Mouse (Mus musculus) lung, postnatal 36 days (tissue): ENCODE measurements at regions not wholly inside any gene's neighbourhood (a gene's known extent, or its start where the extent isn't known, plus 50 kb on each side); places are given as distances from the start of the nearest gene placed in this dataset.

Experiments used
- DNase-seq: peaks from one replicate; pipeline ENCODE4 v3.0.0; 2022; ENCODE audit warnings: mixed read lengths

- DNase-seq: no peak
Measured at GRCm38 (mm10) chr3:83556788-83557515, 209.2 kb upstream of the Sfrp2 start.

GRCm38 (mm10) chr3:83562026-83562425 lies 204.1 kb upstream of the Sfrp2 start:
- no peak for DNase-seq

DNA sequence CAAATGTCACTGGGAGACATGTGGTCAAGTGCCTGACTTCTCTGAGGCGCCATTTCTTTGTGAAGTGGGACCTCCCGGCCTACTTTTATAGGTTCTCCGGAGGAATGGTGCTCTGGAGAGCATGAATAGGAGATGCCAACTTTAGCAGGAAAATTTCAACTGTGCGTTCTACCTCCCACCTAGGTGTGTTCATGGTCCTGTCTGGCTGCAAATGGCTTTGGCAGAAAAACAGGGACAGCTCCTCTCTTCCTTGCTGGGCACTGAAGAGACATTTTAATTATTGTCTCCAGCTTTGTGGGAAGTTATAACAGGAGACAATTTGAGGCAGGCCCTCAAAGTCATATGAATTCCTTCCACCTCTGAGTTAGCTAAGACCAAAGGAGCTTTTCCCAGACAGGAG lies 190.6 kb upstream of the Sfrp2 start:
- DNase-seq: no peak

DNA sequence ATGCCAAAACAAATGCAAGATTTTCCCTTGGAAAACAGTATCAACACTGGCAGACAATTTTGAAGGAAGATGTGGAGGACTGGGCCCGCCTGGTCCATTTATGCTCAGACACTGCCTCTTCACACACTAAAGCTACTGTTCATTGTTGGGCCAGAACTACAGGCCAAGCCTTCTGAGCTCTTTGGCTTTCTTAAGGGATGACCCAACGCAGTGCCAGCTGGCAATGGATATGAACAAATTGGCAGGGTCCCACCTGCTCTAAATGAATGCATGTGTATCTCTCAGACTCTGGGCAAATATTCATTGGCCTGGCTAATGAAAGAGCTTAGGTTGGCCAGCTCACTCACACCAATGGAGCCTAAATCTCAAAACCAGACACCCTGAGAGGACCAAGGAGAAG lies 190.0 kb upstream of the Sfrp2 start:
- DNase-seq: no peak

- no peak for DNase-seq
Measured at GRCm38 (mm10) chr3:83580766-83581165, 185.4 kb upstream of the Sfrp2 start.

GRCm38 (mm10) chr3:83582256-83582655 lies 183.9 kb upstream of the Sfrp2 start:
- no peak for DNase-seq

DNA sequence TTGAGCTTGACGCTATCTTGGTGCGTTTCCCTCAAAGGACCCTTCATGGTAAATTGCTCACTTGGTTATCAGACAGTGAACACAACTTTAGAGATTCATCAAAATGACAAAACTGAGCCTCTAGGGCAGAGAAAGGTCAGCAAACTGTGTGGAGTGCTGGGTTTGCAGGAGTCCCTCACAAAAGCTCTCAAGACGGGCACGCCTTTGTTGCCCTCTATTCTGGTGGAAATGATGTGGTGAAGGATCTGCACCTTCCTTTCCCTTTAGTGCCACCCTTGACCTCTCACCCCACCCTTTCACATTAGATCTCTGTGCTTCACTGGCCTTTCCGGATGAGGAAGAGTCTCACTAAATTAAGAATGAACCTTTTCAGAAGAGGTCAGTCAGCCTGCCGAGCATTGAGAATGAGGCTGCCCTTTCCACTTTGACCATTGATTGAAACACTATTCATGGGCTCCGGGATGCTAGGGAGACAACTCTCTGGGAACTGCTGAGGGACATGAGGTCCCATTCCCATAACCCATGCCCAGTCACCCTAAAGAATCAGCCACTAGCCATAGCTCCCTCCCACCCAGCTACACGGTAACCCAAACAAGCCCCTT lies 182.9 kb upstream of the Sfrp2 start:
- DNase-seq: no peak

- no peak for DNase-seq
Measured at GRCm38 (mm10) chr3:83586086-83586485, 180.0 kb upstream of the Sfrp2 start.

- DNase-seq: no peak
Measured at GRCm38 (mm10) chr3:83586551-83586950, 179.6 kb upstream of the Sfrp2 start.

DNA sequence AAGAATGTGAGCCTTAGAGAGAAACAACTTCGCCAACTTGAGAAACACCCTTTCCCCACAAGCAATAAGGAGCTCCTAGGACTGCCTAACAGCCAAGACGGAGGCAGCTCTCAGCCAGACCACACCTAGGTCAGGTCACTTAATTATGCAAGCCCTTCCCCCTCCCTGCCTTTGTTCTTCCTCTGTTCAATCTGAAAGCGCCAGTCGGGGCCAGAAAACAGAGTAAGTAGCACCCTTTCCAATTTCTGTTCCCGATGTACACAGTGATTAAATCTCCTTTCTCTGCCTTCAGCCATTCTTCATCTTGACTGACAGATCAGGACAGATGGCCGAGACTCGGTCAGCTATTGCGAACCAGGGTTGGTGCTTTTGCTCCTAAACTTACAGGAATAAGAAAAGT lies 177.0 kb upstream of the Sfrp2 start:
- no peak for DNase-seq

- DNase-seq: no peak
Measured at GRCm38 (mm10) chr3:83591206-83591605, 174.9 kb upstream of the Sfrp2 start.

DNA sequence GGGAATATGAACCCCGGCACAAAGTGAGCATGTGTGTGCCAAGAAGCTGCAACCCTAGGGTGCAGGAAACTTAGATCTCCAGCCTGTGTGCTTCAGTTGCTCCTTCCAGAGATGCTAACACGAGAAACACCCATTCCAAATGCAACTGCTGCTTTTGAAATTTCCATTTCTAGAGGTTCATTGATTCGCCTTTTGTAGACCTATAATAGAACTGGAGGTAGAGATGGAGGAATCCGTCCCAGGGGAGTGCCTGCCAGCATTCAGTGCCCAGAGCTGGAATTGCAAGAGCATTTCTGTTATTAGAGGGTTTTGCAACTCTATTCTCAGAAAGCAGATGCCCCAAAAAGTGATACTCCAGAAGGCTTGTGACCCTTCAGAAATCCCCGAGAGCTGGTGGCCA lies 172.8 kb upstream of the Sfrp2 start:
- no peak for DNase-seq

DNA sequence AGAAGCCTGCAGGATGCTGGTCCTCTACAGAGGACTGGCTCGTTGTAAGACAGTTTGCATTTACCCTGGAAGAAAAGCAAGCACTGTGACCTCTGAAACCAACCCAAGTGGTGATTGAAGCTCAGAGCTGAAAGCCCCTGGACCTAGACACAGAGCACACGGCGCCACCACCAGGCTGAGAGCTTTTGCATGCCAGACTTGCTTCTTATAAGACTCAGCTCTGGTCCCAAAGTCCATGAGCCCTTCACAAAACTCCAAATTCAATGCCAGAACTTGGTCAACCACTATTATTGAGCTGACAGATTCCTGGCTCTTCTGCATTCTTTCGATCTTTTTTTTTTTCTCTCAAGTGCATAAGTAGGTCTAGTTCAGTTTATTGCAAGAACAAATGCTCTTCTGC lies 164.6 kb upstream of the Sfrp2 start:
- DNase-seq: peak; percentile 7

DNA sequence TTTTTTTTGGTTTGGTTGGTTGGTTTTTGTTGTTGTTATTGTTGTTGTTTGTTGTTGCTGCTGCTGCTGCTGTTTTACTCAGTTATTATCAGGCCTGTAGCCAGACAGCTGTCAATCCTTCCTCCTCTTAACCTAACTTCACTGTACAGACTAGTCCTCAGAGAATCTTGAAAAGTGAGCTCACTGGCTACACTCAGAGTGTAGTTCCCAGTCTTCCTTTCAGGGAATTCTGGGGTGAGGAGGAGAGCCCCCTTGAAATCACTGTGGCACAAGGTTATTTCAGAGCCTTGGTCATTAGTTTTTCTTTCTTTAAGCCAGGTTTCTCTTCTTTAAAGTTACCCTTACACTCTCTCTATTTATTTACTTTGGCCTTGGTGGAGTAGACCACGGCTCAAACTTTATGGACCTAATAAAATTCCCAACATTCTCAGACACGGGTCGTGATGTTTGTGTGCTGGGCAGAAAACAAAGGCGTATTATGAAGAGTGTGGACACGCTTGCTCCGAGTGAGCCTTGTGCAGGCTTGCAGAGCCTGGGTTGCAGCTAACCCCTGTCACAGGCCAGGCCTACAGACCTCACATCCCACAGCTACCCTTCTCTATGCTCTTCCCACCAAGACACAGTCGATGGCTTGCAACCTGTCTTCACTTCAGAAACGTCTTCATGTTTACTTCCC lies 156.9 kb upstream of the Sfrp2 start:
- no peak for DNase-seq

- DNase-seq: no peak
Measured at GRCm38 (mm10) chr3:83620435-83620834, 145.7 kb upstream of the Sfrp2 start.

DNA sequence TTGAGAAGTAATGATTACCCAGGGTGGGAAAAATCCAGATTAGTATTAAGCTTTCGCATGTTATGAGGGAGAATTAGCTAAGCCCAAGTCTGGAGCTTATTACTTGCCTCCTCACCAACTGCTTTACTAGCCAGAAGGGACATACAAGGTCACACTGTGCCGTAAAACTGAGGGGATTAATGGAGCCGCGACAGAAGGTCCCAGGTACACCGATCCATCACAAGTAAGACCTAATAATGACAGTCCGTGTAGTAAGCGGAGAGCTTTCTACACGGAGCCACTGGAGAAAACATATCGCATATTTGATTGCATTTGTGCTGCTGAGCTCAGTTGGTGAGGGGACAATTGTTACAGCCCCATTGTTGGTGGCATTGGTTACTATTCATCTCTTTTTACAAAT lies 133.1 kb upstream of the Sfrp2 start:
- DNase-seq: no peak

DNA sequence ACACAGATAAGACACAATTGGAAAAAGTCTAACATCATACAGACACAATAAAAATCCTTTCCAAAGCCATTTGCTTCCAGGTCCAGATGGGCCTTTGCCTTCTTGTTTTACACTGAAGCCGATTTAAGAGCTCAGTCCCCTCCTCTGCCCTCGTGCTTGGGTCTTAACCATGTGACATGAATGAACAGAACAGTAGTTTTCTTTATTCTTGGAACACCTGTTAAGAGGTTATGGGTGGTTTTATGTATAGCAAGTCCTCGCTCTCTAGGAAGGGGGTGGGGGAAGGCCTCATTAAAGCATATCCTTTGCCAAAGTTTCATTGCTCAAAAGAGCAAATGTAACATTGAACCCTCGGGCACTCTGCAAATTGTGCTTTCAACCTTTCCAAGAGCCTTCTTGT lies 125.7 kb upstream of the Sfrp2 start:
- no peak for DNase-seq

DNA sequence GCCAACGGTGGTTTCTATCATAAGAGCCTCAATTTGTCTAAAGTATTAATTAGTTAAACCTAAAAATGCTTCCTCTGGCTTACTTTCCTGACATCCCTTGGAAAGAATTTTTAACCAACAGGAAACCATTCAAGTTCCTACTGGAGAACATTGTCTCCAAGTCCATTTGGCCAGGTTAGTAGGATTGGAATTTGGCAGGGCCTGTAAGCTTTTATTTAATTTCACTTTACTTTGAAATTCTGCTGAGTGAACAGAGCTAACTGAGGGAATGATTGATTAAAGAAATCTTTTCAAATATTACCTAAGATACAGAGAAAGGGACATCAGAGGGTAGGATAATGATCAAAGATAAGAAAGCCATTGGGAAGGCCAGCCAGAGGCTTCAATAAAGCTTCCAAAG lies 102.4 kb upstream of the Sfrp2 start:
- no peak for DNase-seq

GRCm38 (mm10) chr3:83676147-83676546 lies 90.0 kb upstream of the Sfrp2 start:
- DNase-seq: no peak

GRCm38 (mm10) chr3:83686611-83687010 lies 79.5 kb upstream of the Sfrp2 start:
- DNase-seq: no peak

GRCm38 (mm10) chr3:83687503-83687902 lies 78.6 kb upstream of the Sfrp2 start:
- no peak for DNase-seq

GRCm38 (mm10) chr3:83689068-83689976 lies 76.8 kb upstream of the Sfrp2 start:
- DNase-seq: no peak

DNA sequence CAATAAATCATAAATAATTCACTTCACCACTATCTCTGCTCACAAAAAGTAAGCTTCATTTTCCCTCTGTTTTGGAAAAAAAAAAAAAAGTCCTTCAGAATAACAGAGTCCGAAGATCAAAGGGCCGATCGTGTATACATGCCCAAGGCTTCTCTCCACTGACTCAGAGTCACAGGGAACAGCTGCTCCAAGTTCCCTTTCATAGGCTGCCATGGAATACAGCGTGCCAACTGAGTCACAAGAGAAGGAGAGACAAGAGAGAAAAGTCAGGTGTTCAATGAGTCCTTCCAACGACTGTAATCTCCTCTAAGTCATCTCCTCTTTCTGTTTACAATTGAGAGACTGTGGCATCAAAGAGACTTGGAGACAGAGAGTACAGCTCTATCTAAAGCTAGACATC lies 71.6 kb upstream of the Sfrp2 start:
- no peak for DNase-seq
